Mouse (Mus musculus) liver, postnatal 0 days (tissue): Measurements from ENCODE around the gene Olfr374.

ENCODE experiments used
- CTCF ChIP-seq: sonication (generic); IDR thresholded peaks from 2 replicates; pipeline ENCODE4 v1.5.1; 2016; ENCODE audit warnings: antibody characterized with exemption, low read depth
- EP300 ChIP-seq: IDR thresholded peaks from 2 replicates; pipeline ENCODE4 v1.6.1; 2016; ENCODE audit warnings: antibody characterized with exemption, low read depth, mild to moderate bottlenecking

- TF ChIP-seq CTCF = peak; percentile 38
- no peak for TF ChIP-seq EP300
Observed at GRCm38 (mm10) chr8:72118616-72119015, 11.8 kb downstream of the Olfr374 start.
